Mouse (Mus musculus) stomach, embryonic 14.5 days (tissue): Measurements from ENCODE around the gene Tbc1d22a. TPM values are rescaled to one million over a fixed set of nuclear protein-coding genes. Genes with fewer than 3 reads are reported as not detected.

Experiments used
- ATAC-seq: fragments of 200-750 bp; cut with Nextera tagmentation; 2 replicates; pipeline ENCODE4 v1.8.0; 2017; ENCODE audit warnings: low read depth, moderate TSS enrichment; ENCODE audit not compliant: insufficient number of reproducible peaks, insufficient read depth, low FRiP score
- H3K27ac ChIP-seq: fragments of 300-500 bp; sonication (generic); 2 replicates; pipeline ENCODE4 v1.5.1; 2014; ENCODE audit warnings: mild to moderate bottlenecking, low read length, moderate library complexity, mixed read lengths
- H3K27me3 ChIP-seq: fragments of 300-500 bp; sonication (generic); 2 replicates; pipeline ENCODE4 v1.6.1; 2014; ENCODE audit warnings: low read length, control low read depth, mixed read lengths; ENCODE audit not compliant: control insufficient read depth, insufficient read depth
- H3K36me3 ChIP-seq: fragments of 300-500 bp; sonication (generic); 2 replicates; pipeline ENCODE4 v1.6.1; 2014; ENCODE audit warnings: mild to moderate bottlenecking, control low read depth, low read length, moderate library complexity, mixed read lengths; ENCODE audit not compliant: control insufficient read depth, insufficient read depth
- H3K4me1 ChIP-seq: fragments of 300-500 bp; sonication (generic); 2 replicates; pipeline ENCODE4 v1.6.1; 2014; ENCODE audit warnings: low read length, control low read depth, mixed read lengths; ENCODE audit not compliant: control insufficient read depth, insufficient read depth
- H3K4me2 ChIP-seq: fragments of 300-500 bp; sonication (generic); replicated peaks from 2 replicates; pipeline ENCODE4 v1.6.1; 2014; ENCODE audit warnings: low read depth, low read length, control low read depth
- H3K4me3 ChIP-seq: fragments of 300-500 bp; sonication (generic); 2 replicates; pipeline ENCODE4 v1.5.1; 2014; ENCODE audit warnings: low read depth, low read length, control low read depth
- H3K9ac ChIP-seq: fragments of 300-500 bp; sonication (generic); replicated peaks from 2 replicates; pipeline ENCODE4 v1.6.1; 2014; ENCODE audit warnings: low read depth, mild to moderate bottlenecking, control low read depth, low read length, moderate library complexity, mixed read lengths
- H3K9me3 ChIP-seq: fragments of 300-500 bp; sonication (generic); 2 replicates; pipeline ENCODE4 v1.6.1; 2016; ENCODE audit warnings: low read depth, low read length, control low read depth; ENCODE audit not compliant: control insufficient read depth
- WGBS: fragments of 180-500 bp; shearing (Covaris S2); extraction: QIAGEN DNeasy Blood & Tissue Kit; methylation state at CpG from one replicate; pipeline ENCODE4 v1.1.7; 2014; 5-methylcytosine and 5-hydroxymethylcytosine counted together
- polyA plus RNA-seq: library from polyadenylated mRNA; unstranded; fragments of >200 nt; fragmentation: Nextera tagmentation; extraction: Ambion mirVana; gene quantifications from 2 replicates; pipeline ENCODE4 v1.2.1, GENCODE M21; 2014

Tbc1d22a gene
- polyA plus RNA-seq, 1 experiment from 2014 or later, result 9.3 TPM

DNA sequence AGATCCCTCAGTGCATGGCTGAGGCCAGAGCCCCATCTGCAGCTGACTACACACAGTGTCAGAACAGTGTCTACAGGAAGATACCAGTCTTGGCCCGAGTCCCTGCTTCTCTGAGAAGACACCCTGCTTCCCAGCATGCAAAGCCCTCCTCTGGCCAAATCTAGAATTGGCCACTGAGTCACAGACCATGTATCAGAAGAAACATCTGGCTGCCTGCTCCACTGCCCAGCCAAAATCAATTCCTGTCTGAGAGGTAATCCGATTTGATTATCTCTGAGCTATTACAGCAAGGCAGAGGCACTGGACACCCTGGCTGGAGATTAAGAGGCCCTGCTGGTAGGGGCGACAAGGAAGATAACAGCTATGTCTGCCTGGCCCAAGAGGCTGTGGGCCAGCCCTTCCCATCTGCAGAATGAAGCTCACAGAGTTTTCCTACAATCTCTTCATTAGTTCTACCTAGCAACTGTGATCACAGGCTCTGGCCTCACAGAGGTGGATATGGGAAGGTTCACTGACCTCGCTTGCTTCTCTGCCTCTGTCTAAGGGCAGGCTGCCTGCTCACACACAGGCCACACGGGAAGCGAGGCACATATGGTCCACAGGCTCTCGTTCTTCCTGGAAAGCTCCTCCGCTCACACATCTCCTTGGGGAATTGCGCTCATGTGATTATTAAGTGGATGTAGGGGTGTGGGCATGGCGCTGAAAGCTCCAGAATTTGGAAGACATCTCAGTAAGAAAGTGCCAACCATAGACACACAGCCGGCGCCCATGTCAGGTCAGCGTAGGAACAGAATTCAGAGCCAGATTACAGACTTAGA lies 264.6 kb downstream of the Tbc1d22a start:
- H3K9me3 ChIP-seq, result no peaks in the 10 kb centered on the region
- no peak overlapping the region for H3K4me3 ChIP-seq
- H3K27me3 ChIP-seq, result no peaks in the 10 kb centered on the region
- H3K9ac ChIP-seq, result no peak overlapping the region
- H3K4me1 ChIP-seq, result peaks cover 4% of the 10 kb centered on the region; the same call in 1 of the 2 replicates
- no peaks in the 10 kb centered on the region for H3K36me3 ChIP-seq
- 76% methylated on average over 13 of the region's 13 CpGs for WGBS
- H3K27ac ChIP-seq, result no peak overlapping the region
- no peak overlapping the region for H3K4me2 ChIP-seq
- no peak for ATAC-seq

DNA sequence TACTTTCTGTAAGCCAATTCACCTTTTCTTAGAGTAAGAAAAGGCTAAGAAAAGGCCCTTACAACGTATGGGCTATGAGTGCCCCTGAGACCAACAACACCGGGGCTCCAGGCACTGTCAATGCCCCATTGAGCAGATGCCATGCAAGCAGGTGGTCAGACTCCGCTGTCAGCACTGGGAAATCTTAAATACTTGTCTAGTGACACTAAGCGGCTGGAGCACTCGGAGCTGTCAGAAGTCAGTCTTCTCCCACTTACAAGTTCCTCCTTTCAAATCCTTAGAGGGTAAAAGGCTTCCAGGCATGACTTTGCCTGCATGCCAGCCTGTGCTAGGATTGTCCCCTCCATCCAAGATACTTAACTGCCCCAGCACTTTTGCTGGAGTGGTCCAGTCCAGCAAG lies 268.1 kb downstream of the Tbc1d22a start:
- WGBS, result 72% methylated on average over 5 of the region's 5 CpGs
- H3K9me3 ChIP-seq, result no peaks in the 10 kb centered on the region
- H3K36me3 ChIP-seq, result no peaks in the 10 kb centered on the region
- H3K27me3 ChIP-seq, result no peaks in the 10 kb centered on the region
- H3K4me1 ChIP-seq, result peaks cover 4% of the 10 kb centered on the region; the same call in 1 of the 2 replicates
- H3K4me3 ChIP-seq, result no peak overlapping the region
- no peak overlapping the region for H3K9ac ChIP-seq
- H3K27ac ChIP-seq, result no peak overlapping the region
- H3K4me2 ChIP-seq, result no peak overlapping the region
- no peak for ATAC-seq

DNA sequence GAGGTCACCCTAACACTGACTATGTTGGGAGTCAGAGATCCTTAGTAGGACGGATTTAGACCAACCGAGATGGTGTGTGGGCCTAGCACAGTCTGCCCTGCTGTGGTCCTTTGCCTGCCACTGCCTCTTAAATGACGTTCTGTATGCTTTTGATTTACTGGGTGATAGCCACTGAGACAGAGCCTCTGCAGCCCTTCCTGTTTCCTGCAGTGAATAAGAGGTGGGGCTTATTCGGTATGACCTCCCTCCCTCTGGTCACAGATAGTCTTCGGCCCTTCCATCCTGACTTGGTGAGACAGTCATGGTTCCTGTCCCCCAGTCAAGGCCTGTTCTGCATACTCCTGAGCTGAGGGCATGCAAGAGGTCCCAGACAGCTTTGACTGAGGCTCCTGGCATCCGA lies 271.6 kb downstream of the Tbc1d22a start:
- ATAC-seq, result no peak
- Histone ChIP-seq H3K9me3 (no peaks in the 10 kb centered on the region), H3K4me3 (no peak overlapping the region), H3K27me3 (no peaks in the 10 kb centered on the region), H3K4me1 (no peaks in the 10 kb centered on the region), H3K27ac (no peak overlapping the region), H3K4me2 (no peak overlapping the region), H3K9ac (no peak overlapping the region), H3K36me3 (no peaks in the 10 kb centered on the region)
- 67% methylated on average over 6 of the region's 6 CpGs for WGBS

DNA sequence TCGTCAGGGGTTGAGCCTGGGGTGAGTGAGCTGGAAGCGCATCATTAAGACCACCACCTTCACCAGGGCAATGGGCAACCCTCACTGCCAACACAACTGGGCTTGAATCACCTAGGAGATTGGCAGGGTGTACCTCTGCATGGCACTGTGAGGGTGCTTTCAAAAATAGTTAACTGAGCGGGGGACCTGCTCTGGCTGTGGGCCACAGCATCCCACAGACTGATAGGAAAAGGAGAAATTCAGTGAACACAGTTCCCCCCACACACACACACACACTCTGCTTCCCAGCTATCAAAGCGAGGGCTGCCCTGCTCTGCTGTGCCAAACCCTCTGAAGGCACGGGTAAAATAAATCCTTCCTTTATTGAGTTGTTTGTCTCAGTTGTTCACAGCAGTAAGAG lies 273.1 kb downstream of the Tbc1d22a start:
- Histone ChIP-seq H3K9me3 (no peaks in the 10 kb centered on the region), H3K27ac (no peak overlapping the region)

DNA sequence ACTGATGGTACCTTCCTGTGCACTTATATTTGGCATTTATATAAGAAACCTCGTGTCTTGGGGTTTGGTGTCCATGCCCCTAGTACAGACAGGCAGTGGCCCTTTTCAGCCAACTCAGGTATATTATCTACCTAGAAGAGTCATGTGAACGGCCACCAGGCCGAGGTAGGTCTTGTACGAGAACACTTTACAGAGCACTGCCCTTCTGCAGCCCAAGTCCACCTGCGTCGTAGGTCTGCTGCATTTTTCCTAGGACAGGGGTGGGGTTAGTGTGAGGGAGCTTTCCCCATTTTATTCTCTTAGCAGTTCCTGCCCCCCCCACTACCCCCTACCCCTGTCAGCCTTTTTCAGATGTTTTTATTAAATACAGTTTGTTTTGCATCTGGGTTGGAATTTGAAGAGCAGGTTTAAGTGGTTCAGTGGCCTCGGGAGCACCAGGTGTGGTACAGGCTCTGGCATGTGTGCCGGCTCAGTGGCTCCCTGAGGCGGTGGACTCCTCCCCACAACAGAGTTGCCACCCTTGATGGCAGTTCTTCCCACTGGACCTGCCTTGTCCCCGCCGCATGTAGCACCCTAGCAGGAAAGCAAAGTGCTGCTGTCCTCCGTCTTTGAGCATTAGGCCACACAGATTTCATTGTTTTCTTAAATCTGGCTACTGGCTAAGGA lies 277.3 kb downstream of the Tbc1d22a start:
- Histone ChIP-seq H3K4me3 (no peak overlapping the region), H3K27me3 (no peaks in the 10 kb centered on the region), H3K4me1 (no peaks in the 10 kb centered on the region), H3K36me3 (no peaks in the 10 kb centered on the region), H3K4me2 (no peak overlapping the region), H3K27ac (no peak overlapping the region), H3K9ac (no peak overlapping the region), H3K9me3 (no peaks in the 10 kb centered on the region)
- ATAC-seq, result no peak
- 81% methylated on average over 12 of the region's 12 CpGs for WGBS

More for the DNA sequence above, 273.1 kb downstream of the Tbc1d22a start:
- no peak overlapping the region for H3K4me2 ChIP-seq
- no peak overlapping the region for H3K4me3 ChIP-seq
- WGBS, result 76% methylated on average over 5 of the region's 5 CpGs
- no peak overlapping the region for H3K9ac ChIP-seq
- H3K27me3 ChIP-seq, result no peaks in the 10 kb centered on the region
- H3K36me3 ChIP-seq, result no peaks in the 10 kb centered on the region
- ATAC-seq, result no peak
- H3K4me1 ChIP-seq, result no peaks in the 10 kb centered on the region

DNA sequence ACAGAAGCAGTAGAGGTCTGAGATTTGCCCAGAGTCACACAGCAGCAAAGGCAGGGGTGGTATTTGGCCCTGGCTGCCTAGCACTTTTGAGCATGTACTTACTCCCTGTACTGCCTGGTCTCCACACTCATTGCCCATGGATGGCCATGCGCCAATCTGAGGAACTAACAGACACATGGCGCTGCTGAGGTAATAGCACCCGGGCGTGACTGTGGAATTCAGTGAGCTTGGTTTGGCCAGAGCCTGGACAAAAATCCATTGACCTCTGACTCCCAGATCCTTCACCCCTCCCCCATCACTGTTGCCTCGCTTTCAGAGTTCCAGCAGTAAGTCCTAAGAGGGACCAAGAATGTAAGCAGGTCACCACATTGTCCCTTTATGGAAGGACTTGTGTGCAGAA lies 278.4 kb downstream of the Tbc1d22a start:
- H3K27ac ChIP-seq, result no peak overlapping the region
- H3K27me3 ChIP-seq, result no peaks in the 10 kb centered on the region
- ATAC-seq, result no peak
- no peaks in the 10 kb centered on the region for H3K36me3 ChIP-seq
- WGBS, result 66% methylated on average over 5 of the region's 5 CpGs
- H3K9ac ChIP-seq, result no peak overlapping the region
- no peak overlapping the region for H3K4me2 ChIP-seq
- no peaks in the 10 kb centered on the region for H3K9me3 ChIP-seq
- H3K4me3 ChIP-seq, result no peak overlapping the region
- no peaks in the 10 kb centered on the region for H3K4me1 ChIP-seq

DNA sequence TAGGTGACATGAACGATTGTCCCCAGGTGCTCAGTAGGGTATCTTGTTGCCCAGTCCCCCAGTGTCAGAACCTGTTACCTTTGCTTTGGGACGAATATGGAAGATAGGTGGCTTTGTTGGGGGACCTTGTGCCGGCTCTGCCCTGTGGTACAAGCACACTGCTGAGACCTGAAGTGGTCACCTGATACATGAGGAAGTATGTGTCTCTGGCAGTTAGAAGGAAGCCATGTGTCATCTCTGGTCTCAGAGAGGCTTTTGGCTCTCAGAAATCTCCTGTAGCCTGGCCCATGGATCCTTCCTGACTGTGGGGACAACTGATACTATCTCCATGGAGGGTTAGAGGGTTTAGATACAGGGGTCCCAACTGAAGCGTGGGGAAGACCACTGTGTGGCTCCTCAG lies 281.9 kb downstream of the Tbc1d22a start:
- H3K4me2 ChIP-seq, result no peak overlapping the region
- no peaks in the 10 kb centered on the region for H3K9me3 ChIP-seq
- no peaks in the 10 kb centered on the region for H3K4me1 ChIP-seq
- H3K9ac ChIP-seq, result no peak overlapping the region
- H3K27me3 ChIP-seq, result no peaks in the 10 kb centered on the region
- no peak overlapping the region for H3K4me3 ChIP-seq
- no peak for ATAC-seq
- WGBS, result 84% methylated on average over 4 of the region's 4 CpGs
- H3K27ac ChIP-seq, result no peak overlapping the region
- no peaks in the 10 kb centered on the region for H3K36me3 ChIP-seq

DNA sequence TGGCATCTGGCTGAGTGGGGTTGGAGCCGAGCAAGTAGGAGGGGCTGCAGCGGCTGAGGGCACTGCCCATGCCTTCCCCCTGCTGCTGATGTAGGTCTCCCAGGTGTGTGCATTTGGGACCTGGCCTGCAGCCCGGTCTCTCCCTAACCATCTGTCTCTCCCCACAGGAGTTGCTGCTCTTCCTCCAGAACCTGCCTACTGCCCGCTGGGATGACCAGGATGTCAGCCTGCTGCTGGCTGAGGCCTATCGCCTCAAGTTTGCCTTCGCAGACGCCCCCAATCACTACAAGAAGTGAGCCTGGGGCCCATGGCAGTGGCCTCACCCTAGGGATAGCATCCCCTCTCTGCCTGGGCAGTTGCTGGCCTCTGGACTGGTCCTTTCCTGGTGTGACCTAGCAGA lies 282.4 kb downstream of the Tbc1d22a start:
- no peak for ATAC-seq
- H3K4me2 ChIP-seq, result no peak overlapping the region
- H3K9ac ChIP-seq, result no peak overlapping the region
- no peaks in the 10 kb centered on the region for H3K36me3 ChIP-seq
- H3K4me3 ChIP-seq, result no peak overlapping the region
- H3K9me3 ChIP-seq, result no peaks in the 10 kb centered on the region
- WGBS, result 87% methylated on average over 7 of the region's 7 CpGs
- no peaks in the 10 kb centered on the region for H3K4me1 ChIP-seq
- no peak overlapping the region for H3K27ac ChIP-seq
- no peaks in the 10 kb centered on the region for H3K27me3 ChIP-seq
